Comparison of ENCODE assay signal across 15 mouse cellular contexts in genomic region chr2:7072344-7073265, GRCm38 (mm10).
DNase-seq lines count a peak whose midpoint lies in the region; ATAC-seq and TF ChIP-seq lines count a peak whose summit lies in the region.
"Had no signal": no experiment of that assay in that cellular context is flagged by ENCODE, and none has a peak within 500 bp of the region (broad histone marks: within the 10 kb centered on the region; RNA-seq: fewer than 3 reads in every experiment).

No protein-coding gene starts in this region.

- intact Hi-C loops in heart, postnatal 14 days (cut with DNase I) = no loop called here
- intact Hi-C loops in left cerebral cortex, adult 2 months (cut with DNase I) = no loop called here
- intact Hi-C loops in left cerebral cortex, postnatal 25 days (cut with DNase I) = no loop called here

- peak overlapping the region; percentile 38; the same call in 1 of the 2 replicates for H3K9ac ChIP-seq in heart, embryonic 13.5 days
- no peak overlapping the region for H3K9ac ChIP-seq in stomach, embryonic 15.5 days
- H3K9ac ChIP-seq: hindbrain, embryonic 14.5 days; limb, embryonic 15.5 days; midbrain, embryonic 15.5 days had no signal

- 50% methylated on average over 5 of the region's 5 CpGs for WGBS in heart, embryonic 13.5 days
- WGBS in stomach, embryonic 15.5 days = 61% methylated on average over 5 of the region's 5 CpGs

- peaks cover 20% of the 10 kb centered on the region for H3K9me3 ChIP-seq in heart, embryonic 13.5 days
- no peaks in the 10 kb centered on the region for H3K9me3 ChIP-seq in stomach, embryonic 15.5 days
- H3K9me3 ChIP-seq: limb, embryonic 15.5 days had no signal

- DNase-seq in heart, postnatal 14 days = no peak
- no peak for DNase-seq in left cerebral cortex, adult 2 months (ENCODE audit: extremely low spot score in 1 of 2, low spot score in 2 of 2)
- DNase-seq in left cerebral cortex, postnatal 25 days (ENCODE audit: low spot score in 2 of 2) = no peak
- peak; percentile 68 for DNase-seq in Muller cell, postnatal 12 days (ENCODE audit: inconsistent ontology term)
- DNase-seq in thymus, postnatal 0 days (ENCODE audit: low spot score) = no peak
- DNase-seq: cerebellum, adult 9-10 months; heart, adult 18-20 months; kidney, postnatal 14 days had no signal

- H3K4me3 ChIP-seq in heart, embryonic 13.5 days = no peak overlapping the region
- H3K4me3 ChIP-seq in left cerebral cortex, adult 2 months = no peak overlapping the region
- H3K4me3 ChIP-seq in stomach, embryonic 15.5 days (replicated peaks) = no peak overlapping the region
- H3K4me3 ChIP-seq: forebrain, embryonic 10.5 days; limb, embryonic 15.5 days; midbrain, embryonic 15.5 days had no signal

- H3K4me2 ChIP-seq in heart, embryonic 13.5 days = no peak overlapping the region
- no peak overlapping the region for H3K4me2 ChIP-seq in stomach, embryonic 15.5 days
- H3K4me2 ChIP-seq: hindbrain, embryonic 14.5 days; limb, embryonic 15.5 days; midbrain, embryonic 15.5 days had no signal

- H3K36me3 ChIP-seq in heart, embryonic 13.5 days = peaks cover 21% of the 10 kb centered on the region
- 0 out of 2 replicates have a peak, but pooled peaks cover 5% of the 10 kb centered on the region for H3K36me3 ChIP-seq in stomach, embryonic 15.5 days
- H3K36me3 ChIP-seq: midbrain, embryonic 15.5 days had no signal

- TF ChIP-seq CTCF in left cerebral cortex, adult 2 months (IDR thresholded peaks at IDR 0.05) = no peak

- H3K27ac ChIP-seq in heart, embryonic 13.5 days (replicated peaks) = peak overlapping the region; percentile 63
- peak overlapping the region; percentile 66 for H3K27ac ChIP-seq in left cerebral cortex, adult 2 months
- peak overlapping the region; percentile 21; the same call in 1 of the 2 replicates for H3K27ac ChIP-seq in stomach, embryonic 15.5 days
- H3K27ac ChIP-seq: forebrain, embryonic 10.5 days; hindbrain, embryonic 14.5 days; limb, embryonic 15.5 days; midbrain, embryonic 15.5 days had no signal

- ATAC-seq in heart, embryonic 13.5 days (ENCODE audit: extremely low read depth, insufficient number of reproducible peaks, low FRiP score, low TSS enrichment) = no peak
- no peak for ATAC-seq in stomach, embryonic 15.5 days (ENCODE audit: insufficient read depth, low FRiP score, low read depth)
- ATAC-seq: intestine, embryonic 16.5 days; midbrain, embryonic 15.5 days had no signal

- peaks cover 44% of the 10 kb centered on the region for H3K4me1 ChIP-seq in heart, embryonic 13.5 days
- no peaks in the 10 kb centered on the region for H3K4me1 ChIP-seq in stomach, embryonic 15.5 days
- H3K4me1 ChIP-seq: forebrain, embryonic 10.5 days; limb, embryonic 15.5 days; midbrain, embryonic 15.5 days had no signal

- H3K27me3 ChIP-seq in heart, embryonic 13.5 days (replicated peaks) = no peaks in the 10 kb centered on the region
- no peaks in the 10 kb centered on the region for H3K27me3 ChIP-seq in stomach, embryonic 15.5 days (replicated peaks)
- H3K27me3 ChIP-seq: limb, embryonic 15.5 days; midbrain, embryonic 15.5 days had no signal
